Mouse (Mus musculus) neural tube, embryonic 15.5 days (tissue): ENCODE results near the gene Slc9a3. TPM values are rescaled to one million over a fixed set of nuclear protein-coding genes. Genes with fewer than 3 reads are reported as not detected.
A peak's percentile ranks its signal among the peaks of the same experiment; 100 is the strongest.

Source experiments
- ATAC-seq: fragments of 200-750 bp; cut with Nextera tagmentation; 2 replicates; pipeline ENCODE4 v1.8.0; 2017; ENCODE audit warnings: mild to moderate bottlenecking, moderate TSS enrichment, moderate library complexity; ENCODE audit not compliant: low FRiP score
- H3K27ac ChIP-seq: fragments of 300-500 bp; sonication (generic); replicated peaks from 2 replicates; pipeline ENCODE4 v1.5.1; 2015; ENCODE audit warnings: mild to moderate bottlenecking, inconsistent platforms
- H3K27me3 ChIP-seq: fragments of 300-500 bp; sonication (generic); replicated peaks from 2 replicates; pipeline ENCODE4 v1.6.1; 2015; ENCODE audit warnings: inconsistent platforms
- H3K36me3 ChIP-seq: fragments of 300-500 bp; sonication (generic); 2 replicates; pipeline ENCODE4 v1.6.1; 2015; ENCODE audit warnings: inconsistent platforms
- H3K4me1 ChIP-seq: fragments of 300-500 bp; sonication (generic); 2 replicates; pipeline ENCODE4 v1.6.1; 2015; ENCODE audit warnings: inconsistent platforms
- H3K4me2 ChIP-seq: fragments of 300-500 bp; sonication (generic); 2 replicates; pipeline ENCODE4 v1.6.1; 2015; ENCODE audit warnings: inconsistent platforms, mild to moderate bottlenecking, moderate library complexity
- H3K4me3 ChIP-seq: fragments of 300-500 bp; sonication (generic); replicated peaks from 2 replicates; pipeline ENCODE4 v1.5.1; 2015; ENCODE audit warnings: mild to moderate bottlenecking, inconsistent platforms
- H3K9ac ChIP-seq: fragments of 300-500 bp; sonication (generic); replicated peaks from 2 replicates; pipeline ENCODE4 v1.6.1; 2015; ENCODE audit warnings: mild to moderate bottlenecking, inconsistent platforms
- H3K9me3 ChIP-seq: fragments of 300-500 bp; sonication (generic); replicated peaks from 2 replicates; pipeline ENCODE4 v1.6.1; 2016; ENCODE audit warnings: inconsistent platforms
- WGBS: fragments of 180-500 bp; shearing (Covaris S2); methylation state at CpG from one replicate; pipeline ENCODE4 v1.1.7; 2015; ENCODE audit warnings: mixed read lengths; 5-methylcytosine and 5-hydroxymethylcytosine counted together
- polyA plus RNA-seq: library from polyadenylated mRNA; unstranded; fragments of >200 nt; fragmentation: Nextera tagmentation; extraction: Ambion mirVana; gene quantifications from 2 replicates; pipeline ENCODE4 v1.2.1, GENCODE M21; 2015

The Slc9a3 gene
- 0.23 and 0.46 TPM in 2 replicates for polyA plus RNA-seq

GRCm38 (mm10) chr13:74121141-74121602, at the start of gene Slc9a3:
Slc9a3 (plus strand) TSS chr13:74121457.
- H3K9me3 ChIP-seq = no peaks in the 10 kb centered on the region
- no peaks in the 10 kb centered on the region for H3K36me3 ChIP-seq
- H3K27ac ChIP-seq = no peak within 1 kb of the TSS
- H3K9ac ChIP-seq = peak within 1 kb of the TSS; percentile 40; the same call in 1 of the 2 replicates
- peaks cover 9% of the 10 kb centered on the region for H3K4me1 ChIP-seq
- peak within 1 kb of the TSS; percentile 79 for H3K4me2 ChIP-seq
- ATAC-seq = peak; percentile 75
- peak within 1 kb of the TSS; percentile 44 for H3K4me3 ChIP-seq
- peaks cover 48% of the 10 kb centered on the region for H3K27me3 ChIP-seq
- WGBS = under 1% methylated on average over 35 of the region's 35 CpGs

GRCm38 (mm10) chr13:74071714-74072113, 49.5 kb upstream of the Slc9a3 start:
- Histone ChIP-seq H3K9ac (no peak overlapping the region), H3K4me1 (no peaks in the 10 kb centered on the region), H3K27ac (no peak overlapping the region), H3K27me3 (no peaks in the 10 kb centered on the region; the same call in 1 of the 2 replicates), H3K9me3 (no peaks in the 10 kb centered on the region), H3K36me3 (no peaks in the 10 kb centered on the region), H3K4me3 (no peak overlapping the region), H3K4me2 (no peak overlapping the region)
- WGBS = 80% methylated on average over 3 of the region's 3 CpGs
- no peak for ATAC-seq

GRCm38 (mm10) chr13:74073369-74073768, 47.9 kb upstream of the Slc9a3 start:
- Histone ChIP-seq H3K4me3 (no peak overlapping the region), H3K4me2 (no peak overlapping the region), H3K36me3 (no peaks in the 10 kb centered on the region), H3K9ac (no peak overlapping the region), H3K9me3 (no peaks in the 10 kb centered on the region), H3K27ac (no peak overlapping the region), H3K27me3 (no peaks in the 10 kb centered on the region; the same call in 1 of the 2 replicates), H3K4me1 (no peaks in the 10 kb centered on the region)
- no peak for ATAC-seq
- 93% methylated on average over 7 of the region's 7 CpGs for WGBS

- no peaks in the 10 kb centered on the region for H3K4me1 ChIP-seq
- no peaks in the 10 kb centered on the region for H3K36me3 ChIP-seq
- no peak overlapping the region for H3K4me3 ChIP-seq
- ATAC-seq = no peak
- H3K27me3 ChIP-seq = no peaks in the 10 kb centered on the region
- H3K27ac ChIP-seq = no peak overlapping the region
- no peak overlapping the region for H3K9ac ChIP-seq
- WGBS = 66% methylated on average over 3 of the region's 3 CpGs
- H3K4me2 ChIP-seq = no peak overlapping the region
- H3K9me3 ChIP-seq = no peaks in the 10 kb centered on the region
Observed at GRCm38 (mm10) chr13:74090265-74090664, 31.0 kb upstream of the Slc9a3 start.

- 72% methylated on average over 2 of the region's 2 CpGs for WGBS
- Histone ChIP-seq H3K9me3 (no peaks in the 10 kb centered on the region), H3K36me3 (no peaks in the 10 kb centered on the region), H3K27ac (no peak overlapping the region), H3K4me1 (no peaks in the 10 kb centered on the region), H3K4me3 (no peak overlapping the region), H3K27me3 (no peaks in the 10 kb centered on the region), H3K9ac (no peak overlapping the region), H3K4me2 (no peak overlapping the region)
- ATAC-seq = no peak
Observed at GRCm38 (mm10) chr13:74095936-74096335, 25.3 kb upstream of the Slc9a3 start.

DNA sequence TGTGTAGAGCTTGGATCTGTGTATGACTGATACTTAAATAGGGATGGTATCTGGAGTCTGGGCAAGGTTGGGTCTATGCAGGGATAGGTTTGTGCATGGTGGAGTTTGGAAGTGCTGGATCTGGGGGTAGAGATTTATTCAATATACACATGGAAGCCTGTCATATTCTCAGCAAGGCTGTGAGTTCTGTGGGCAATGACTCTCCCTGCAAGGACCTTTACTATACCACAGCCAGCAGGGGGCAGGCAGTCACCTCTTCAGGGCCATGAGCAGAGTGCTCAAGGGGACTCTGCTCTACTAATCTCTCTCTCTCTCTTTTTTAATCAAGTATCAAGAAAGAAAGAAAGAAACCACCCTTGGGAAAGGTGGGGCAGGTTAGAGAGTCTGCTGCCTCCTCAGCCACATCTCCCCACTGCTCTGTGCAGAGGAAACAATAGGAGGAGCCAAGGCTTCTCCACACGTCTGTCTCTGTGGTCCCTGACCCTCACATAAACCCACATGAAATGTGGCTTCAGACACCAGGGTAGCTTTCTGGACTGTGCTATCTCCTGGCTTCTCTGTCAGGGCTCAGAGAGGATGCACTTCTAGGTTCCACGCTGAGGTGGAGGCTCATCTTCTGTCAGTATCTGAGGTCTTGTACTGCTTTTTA, 24.4 kb upstream of the Slc9a3 start:
- Histone ChIP-seq H3K9ac (no peak overlapping the region), H3K27me3 (no peaks in the 10 kb centered on the region), H3K4me1 (no peaks in the 10 kb centered on the region), H3K4me3 (no peak overlapping the region), H3K27ac (no peak overlapping the region), H3K36me3 (no peaks in the 10 kb centered on the region), H3K9me3 (no peaks in the 10 kb centered on the region), H3K4me2 (no peak overlapping the region)
- ATAC-seq = peak; percentile 86; the same call in 1 of the 2 replicates
- WGBS = 45% methylated on average over 2 of the region's 2 CpGs

DNA sequence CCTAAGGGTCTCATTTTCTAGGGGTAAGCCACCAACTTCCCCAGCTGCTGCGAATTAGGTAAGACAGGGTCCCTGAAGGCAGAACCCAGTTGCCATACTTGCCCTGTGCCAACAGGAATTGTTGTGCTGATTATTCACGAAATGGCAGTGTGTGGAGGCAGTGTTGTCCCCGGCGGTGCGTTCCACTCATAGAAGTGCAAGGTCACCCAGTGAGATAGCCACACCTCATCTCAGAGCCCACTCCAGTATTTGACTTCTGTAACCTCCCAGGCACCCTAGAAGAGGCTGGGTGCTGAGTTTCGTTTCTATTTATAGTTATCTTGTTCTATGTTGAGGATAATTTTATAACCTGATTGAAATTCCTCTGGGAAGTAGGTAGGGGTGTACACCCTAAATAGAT, 22.3 kb upstream of the Slc9a3 start:
- Histone ChIP-seq H3K9ac (no peak overlapping the region), H3K9me3 (no peaks in the 10 kb centered on the region), H3K4me1 (no peaks in the 10 kb centered on the region), H3K36me3 (no peaks in the 10 kb centered on the region), H3K4me3 (no peak overlapping the region), H3K27me3 (no peaks in the 10 kb centered on the region), H3K27ac (no peak overlapping the region), H3K4me2 (no peak overlapping the region)
- 86% methylated on average over 6 of the region's 6 CpGs for WGBS
- no peak for ATAC-seq

DNA sequence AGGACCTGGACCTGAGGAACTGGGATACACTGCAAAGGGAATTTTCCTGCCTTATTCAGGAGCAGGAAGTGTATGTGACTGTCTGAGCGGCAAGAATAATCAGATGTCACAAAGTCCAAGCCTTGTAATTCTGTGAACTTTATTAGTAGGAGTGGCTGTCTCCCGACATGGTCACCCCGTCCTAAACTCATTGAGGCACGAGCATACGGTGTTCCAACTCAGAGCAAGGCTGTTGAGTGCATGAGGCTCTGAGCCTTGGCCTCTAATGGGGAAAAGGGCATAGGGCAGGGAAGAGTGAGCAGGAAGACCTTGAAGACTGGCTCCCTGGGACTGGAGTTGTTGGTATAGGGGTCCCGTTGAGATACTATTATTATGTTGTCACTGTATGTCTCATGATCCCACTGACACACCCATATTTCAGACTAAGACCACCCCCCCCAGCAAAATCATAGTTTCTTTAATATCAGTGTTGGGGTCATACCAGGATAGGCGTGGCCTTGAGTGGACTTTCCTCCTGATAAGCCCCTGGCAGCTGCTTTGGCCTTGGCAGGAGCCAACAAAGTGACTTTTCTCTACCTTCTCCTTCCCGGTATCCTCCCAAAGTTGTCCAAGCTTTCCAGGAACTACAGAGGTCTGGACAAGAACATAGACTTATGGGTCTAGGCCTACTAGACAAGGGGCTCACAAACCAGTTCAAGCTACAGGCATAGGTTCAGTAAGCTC, 19.0 kb upstream of the Slc9a3 start:
- H3K36me3 ChIP-seq = no peaks in the 10 kb centered on the region
- no peak for ATAC-seq
- no peak overlapping the region for H3K9ac ChIP-seq
- no peaks in the 10 kb centered on the region for H3K9me3 ChIP-seq
- H3K27me3 ChIP-seq = no peaks in the 10 kb centered on the region
- no peaks in the 10 kb centered on the region for H3K4me1 ChIP-seq
- H3K4me3 ChIP-seq = no peak overlapping the region
- 84% methylated on average over 8 of the region's 8 CpGs for WGBS
- no peak overlapping the region for H3K4me2 ChIP-seq
- H3K27ac ChIP-seq = no peak overlapping the region

DNA sequence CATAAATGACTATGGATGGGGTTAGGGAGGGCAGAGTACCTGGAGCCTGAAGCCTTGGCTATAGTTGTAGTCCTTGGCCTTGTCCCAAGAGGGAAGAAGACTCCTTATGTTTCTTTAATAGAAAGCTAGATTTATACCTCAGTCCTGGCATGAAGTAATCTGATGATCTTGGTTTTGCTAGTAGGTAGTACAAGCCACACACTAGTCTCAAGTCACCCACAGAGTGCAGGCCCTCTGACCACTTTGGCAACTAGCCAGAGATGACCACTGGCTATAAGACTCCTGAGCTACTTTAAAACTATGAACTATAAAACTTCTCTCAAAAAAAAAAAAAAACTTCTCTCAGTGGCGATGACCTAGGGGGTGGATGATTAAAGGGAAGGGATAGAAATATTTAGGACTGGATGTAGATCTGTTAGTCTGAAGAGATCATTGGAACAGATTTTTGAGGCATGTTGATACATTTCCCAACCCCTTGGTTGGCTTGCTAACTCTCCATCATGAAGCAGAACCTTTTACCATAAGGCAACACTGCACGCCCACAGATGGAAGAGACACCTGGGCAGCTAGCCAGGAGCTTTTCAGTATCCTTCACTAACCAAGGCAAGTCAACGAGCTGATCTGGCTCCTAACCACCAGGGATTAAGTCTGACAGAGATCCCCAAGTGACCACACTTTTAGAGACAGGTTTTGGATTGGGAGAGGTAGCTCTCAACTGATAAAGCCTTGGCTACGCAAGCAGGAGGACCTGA, 18.2 kb upstream of the Slc9a3 start:
- 82% methylated on average over 4 of the region's 4 CpGs for WGBS

DNA sequence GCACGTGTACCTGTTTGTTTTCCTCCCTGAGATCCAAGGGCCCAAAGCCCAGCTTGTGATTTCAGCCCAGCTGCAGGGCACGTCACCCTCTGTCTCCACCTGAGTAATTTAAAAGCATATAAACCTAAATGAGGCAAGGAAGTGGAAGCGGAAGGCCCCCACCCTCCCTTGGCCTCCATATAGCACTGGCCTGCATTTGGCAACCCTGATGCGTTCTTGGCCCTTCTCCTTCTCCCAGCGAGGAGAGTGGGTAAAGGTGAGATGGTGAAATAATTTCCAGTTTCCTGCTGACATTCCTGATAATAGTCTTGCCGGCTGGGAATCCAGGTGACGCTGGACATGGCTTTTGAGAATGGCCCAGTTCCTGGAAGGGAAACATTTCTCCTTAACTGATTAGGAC, 16.8 kb upstream of the Slc9a3 start:
- no peak overlapping the region for H3K9ac ChIP-seq
- no peak overlapping the region for H3K4me2 ChIP-seq
- H3K27ac ChIP-seq = no peak overlapping the region
- no peaks in the 10 kb centered on the region for H3K9me3 ChIP-seq
- H3K4me1 ChIP-seq = no peaks in the 10 kb centered on the region
- no peak overlapping the region for H3K4me3 ChIP-seq
- no peak for ATAC-seq
- no peaks in the 10 kb centered on the region for H3K36me3 ChIP-seq
- no peaks in the 10 kb centered on the region for H3K27me3 ChIP-seq
- WGBS = 81% methylated on average over 7 of the region's 7 CpGs

More for the DNA sequence above, 18.2 kb upstream of the Slc9a3 start:
- H3K4me1 ChIP-seq = no peaks in the 10 kb centered on the region
- ATAC-seq = no peak
- H3K27me3 ChIP-seq = no peaks in the 10 kb centered on the region
- H3K9ac ChIP-seq = no peak overlapping the region
- H3K4me2 ChIP-seq = no peak overlapping the region
- H3K36me3 ChIP-seq = no peaks in the 10 kb centered on the region
- no peaks in the 10 kb centered on the region for H3K9me3 ChIP-seq
- H3K4me3 ChIP-seq = no peak overlapping the region
- no peak overlapping the region for H3K27ac ChIP-seq

DNA sequence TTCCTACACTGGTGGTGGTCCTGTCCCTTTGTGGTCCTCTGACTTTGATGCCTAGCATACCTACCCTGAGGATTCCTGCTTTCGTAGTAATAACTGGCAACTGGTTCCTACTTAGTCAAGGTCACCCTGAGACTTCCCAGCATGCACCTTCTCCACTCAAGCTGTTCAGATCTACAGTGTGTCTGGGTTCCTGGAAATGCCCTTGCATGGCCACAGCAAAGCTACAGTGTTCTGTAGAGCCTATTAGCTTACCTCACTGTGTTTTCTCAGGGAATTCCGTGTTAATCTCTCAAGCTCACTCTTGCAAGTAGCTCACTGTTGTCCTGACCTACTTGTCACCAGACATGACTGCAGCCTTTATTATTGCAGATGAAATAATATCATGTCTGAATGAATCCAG, 13.8 kb upstream of the Slc9a3 start:
- no peak for ATAC-seq
- Histone ChIP-seq H3K4me2 (no peak overlapping the region), H3K27ac (no peak overlapping the region), H3K9ac (no peak overlapping the region), H3K27me3 (no peaks in the 10 kb centered on the region), H3K4me3 (no peak overlapping the region), H3K9me3 (no peaks in the 10 kb centered on the region), H3K4me1 (no peaks in the 10 kb centered on the region), H3K36me3 (no peaks in the 10 kb centered on the region)
- WGBS = 93% methylated on average over 2 of the region's 2 CpGs
